Mouse (Mus musculus) cerebellum, adult 8-10 months (tissue): ENCODE measurements around the gene Clrn2.
"Not testable (repeated sequence)": the region's sequence is repeated elsewhere in the genome, so short reads cannot be mapped to it uniquely, and the experiment has no call there.

ENCODE experiments used
- DNase-seq: peaks from one replicate; pipeline ENCODE4 v3.0.0; 2022

Clrn2 gene

GRCm38 (mm10) chr5:45453451-45453850 lies at the start of gene Clrn2:
TSS of gene Clrn2 (plus strand) at chr5:45453751.
- DNase-seq, result no peak

- DNase-seq, result no peak
Observed at GRCm38 (mm10) chr5:45406129-45406528, 47.4 kb upstream of the Clrn2 start.

- DNase-seq, result no peak
Observed at GRCm38 (mm10) chr5:45416478-45416877, 37.1 kb upstream of the Clrn2 start.

GRCm38 (mm10) chr5:45417859-45418443 lies 35.6 kb upstream of the Clrn2 start:
- DNase-seq, result no peak

- no peak for DNase-seq
Observed at GRCm38 (mm10) chr5:45419841-45420638, 33.5 kb upstream of the Clrn2 start.

- DNase-seq, result no peak
Observed at GRCm38 (mm10) chr5:45421881-45422844, 31.4 kb upstream of the Clrn2 start.

- DNase-seq, result peak; percentile 30
Observed at GRCm38 (mm10) chr5:45424021-45424886, 29.3 kb upstream of the Clrn2 start.

GRCm38 (mm10) chr5:45425771-45426170 lies 27.8 kb upstream of the Clrn2 start:
- not testable (repeated sequence) for DNase-seq

- no peak for DNase-seq
Observed at GRCm38 (mm10) chr5:45426416-45427034, 27.0 kb upstream of the Clrn2 start.

- no peak for DNase-seq
Observed at GRCm38 (mm10) chr5:45427891-45428290, 25.7 kb upstream of the Clrn2 start.

GRCm38 (mm10) chr5:45435967-45436950 lies 17.3 kb upstream of the Clrn2 start:
- no peak for DNase-seq

- no peak for DNase-seq
Observed at GRCm38 (mm10) chr5:45437826-45438225, 15.7 kb upstream of the Clrn2 start.

GRCm38 (mm10) chr5:45438301-45438700 lies 15.2 kb upstream of the Clrn2 start:
- DNase-seq, result no peak

GRCm38 (mm10) chr5:45441124-45441523 lies 12.4 kb upstream of the Clrn2 start:
- DNase-seq, result no peak

GRCm38 (mm10) chr5:45441745-45442144 lies 11.8 kb upstream of the Clrn2 start:
- no peak for DNase-seq

GRCm38 (mm10) chr5:45444130-45444832 lies 9.3 kb upstream of the Clrn2 start:
- DNase-seq, result no peak

GRCm38 (mm10) chr5:45448676-45449075 lies 4.9 kb upstream of the Clrn2 start:
- DNase-seq, result no peak

GRCm38 (mm10) chr5:45449206-45449605 lies 4.3 kb upstream of the Clrn2 start:
- peak; percentile 13 for DNase-seq

GRCm38 (mm10) chr5:45449831-45450716 lies 3.5 kb upstream of the Clrn2 start, which contains the start of gene Qdpr:
TSS of gene Qdpr (minus strand) at chr5:45450236.
- DNase-seq, result peak; percentile 89
